Mouse (Mus musculus): ENCODE data around the gene Bik. TPM values are rescaled to one million over a fixed set of nuclear protein-coding genes. Genes with fewer than 3 reads are reported as not detected.

Gene Bik
- polyA plus RNA-seq, 1 experiment from 2014 or later: 2.1 TPM

DNA sequence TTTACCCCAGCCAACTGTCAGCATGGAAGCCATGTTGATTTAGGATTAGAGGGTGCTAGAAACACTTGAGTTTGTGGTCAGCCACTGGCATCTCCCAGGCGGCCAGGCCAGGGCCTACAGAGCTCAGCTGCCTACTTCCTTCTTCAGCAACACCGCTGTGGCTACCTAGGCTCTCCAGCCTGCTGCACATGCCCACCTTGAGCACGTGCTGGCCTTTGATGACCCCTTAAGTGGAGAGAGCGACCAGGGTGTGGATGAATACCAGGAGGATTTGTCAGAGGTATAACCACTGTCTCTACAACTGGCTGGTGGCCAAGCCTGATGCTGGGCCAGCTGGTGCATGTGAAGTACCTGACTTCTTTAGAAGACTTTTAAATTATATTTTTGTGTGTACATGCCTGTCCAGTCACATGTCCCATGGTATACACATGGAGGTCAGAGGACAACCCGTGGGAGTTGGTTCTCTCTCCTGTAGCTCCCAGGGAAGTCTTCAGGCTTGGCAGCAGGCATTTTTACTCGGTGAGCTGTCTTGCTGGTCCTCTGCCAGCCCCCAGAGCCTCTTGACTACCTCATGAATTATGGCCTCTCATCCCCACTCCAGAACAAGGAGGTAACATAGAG lies 48.2 kb downstream of the Bik start:
- H3K27me3 ChIP-seq (ENCODE audit: control insufficient read depth, insufficient read depth, low read length): no peaks in the 10 kb centered on the region
- H3K4me1 ChIP-seq (replicated peaks; ENCODE audit: control insufficient read depth, insufficient read depth, low read length): no peaks in the 10 kb centered on the region
- no peaks in the 10 kb centered on the region for H3K9me3 ChIP-seq (ENCODE audit: control insufficient read depth, low read length)
- no peak overlapping the region for H3K4me2 ChIP-seq (replicated peaks; ENCODE audit: low read depth, low read length)
- WGBS: 86% methylated on average over 6 of the region's 6 CpGs
- no peak overlapping the region for H3K27ac ChIP-seq (ENCODE audit: low read depth, low read length)
- ATAC-seq (ENCODE audit: low FRiP score): no peak
- no peak for DNase-seq (ENCODE audit: low spot score)
- H3K36me3 ChIP-seq (ENCODE audit: control insufficient read depth, insufficient read depth, low read length): peaks cover 15% of the 10 kb centered on the region
- H3K9ac ChIP-seq (ENCODE audit: low read depth, low read length): no peak overlapping the region
- H3K4me3 ChIP-seq (ENCODE audit: low read depth, low read length): no peak overlapping the region

DNA sequence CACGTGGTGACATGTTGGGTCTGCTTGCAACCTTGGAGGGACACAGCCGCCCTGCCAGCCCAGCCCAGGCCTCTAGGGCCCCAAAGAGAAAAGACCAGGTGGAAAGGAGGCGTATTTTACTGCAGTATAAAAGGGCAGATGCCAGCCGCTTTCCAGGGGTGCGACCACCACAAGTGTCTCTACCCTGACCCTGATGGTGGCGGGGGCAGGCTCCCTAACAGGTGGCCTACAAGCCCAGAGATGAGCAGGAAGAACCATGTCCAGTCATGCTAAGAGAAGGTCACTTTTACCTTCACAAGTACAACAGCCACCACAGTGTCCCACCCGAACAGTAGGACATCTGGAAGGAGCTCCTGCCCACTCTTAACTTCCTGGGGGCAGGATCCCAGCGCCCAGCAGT lies 48.9 kb downstream of the Bik start:
- Histone ChIP-seq H3K4me1 (replicated peaks; ENCODE audit: control insufficient read depth, insufficient read depth, low read length) (no peaks in the 10 kb centered on the region), H3K36me3 (ENCODE audit: control insufficient read depth, insufficient read depth, low read length) (peaks cover 21% of the 10 kb centered on the region), H3K4me2 (replicated peaks; ENCODE audit: low read depth, low read length) (no peak overlapping the region), H3K4me3 (ENCODE audit: low read depth, low read length) (no peak overlapping the region), H3K27me3 (ENCODE audit: control insufficient read depth, insufficient read depth, low read length) (no peaks in the 10 kb centered on the region), H3K27ac (ENCODE audit: low read depth, low read length) (no peak overlapping the region), H3K9ac (ENCODE audit: low read depth, low read length) (no peak overlapping the region), H3K9me3 (ENCODE audit: control insufficient read depth, low read length) (no peaks in the 10 kb centered on the region)
- no peak for ATAC-seq (ENCODE audit: low FRiP score)
- 90% methylated on average over 8 of the region's 8 CpGs for WGBS
- no peak for DNase-seq (ENCODE audit: low spot score)

DNA sequence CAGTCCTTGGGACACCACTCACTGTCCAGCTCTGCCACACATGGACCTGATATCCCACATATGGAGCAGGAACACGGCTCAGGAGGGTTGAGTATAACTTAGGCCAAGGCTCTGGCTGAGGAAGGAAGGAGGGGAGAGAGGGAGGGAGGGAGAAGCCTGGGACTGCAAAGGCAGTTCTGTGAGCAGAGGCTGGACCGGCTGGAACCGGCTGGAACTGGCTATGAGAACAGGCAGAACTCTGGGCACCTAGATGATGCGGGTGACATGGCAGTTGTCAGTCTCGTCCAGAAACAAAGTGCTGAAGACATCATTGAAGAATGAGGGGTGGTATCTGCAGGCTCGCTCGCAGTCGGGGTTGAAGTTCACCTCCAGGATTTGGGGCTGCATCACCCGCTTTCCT lies 50.0 kb downstream of the Bik start:
- no peak overlapping the region for H3K9ac ChIP-seq (ENCODE audit: low read depth, low read length)
- H3K27ac ChIP-seq (ENCODE audit: low read depth, low read length): no peak overlapping the region
- ATAC-seq (ENCODE audit: low FRiP score): no peak
- no peak for DNase-seq (ENCODE audit: low spot score)
- H3K4me3 ChIP-seq (ENCODE audit: low read depth, low read length): no peak overlapping the region
- H3K9me3 ChIP-seq (ENCODE audit: control insufficient read depth, low read length): no peaks in the 10 kb centered on the region
- H3K36me3 ChIP-seq (ENCODE audit: control insufficient read depth, insufficient read depth, low read length): peaks cover 27% of the 10 kb centered on the region
- no peaks in the 10 kb centered on the region for H3K4me1 ChIP-seq (replicated peaks; ENCODE audit: control insufficient read depth, insufficient read depth, low read length)
- no peaks in the 10 kb centered on the region for H3K27me3 ChIP-seq (ENCODE audit: control insufficient read depth, insufficient read depth, low read length)
- WGBS: 93% methylated on average over 9 of the region's 9 CpGs
- no peak overlapping the region for H3K4me2 ChIP-seq (replicated peaks; ENCODE audit: low read depth, low read length)

DNA sequence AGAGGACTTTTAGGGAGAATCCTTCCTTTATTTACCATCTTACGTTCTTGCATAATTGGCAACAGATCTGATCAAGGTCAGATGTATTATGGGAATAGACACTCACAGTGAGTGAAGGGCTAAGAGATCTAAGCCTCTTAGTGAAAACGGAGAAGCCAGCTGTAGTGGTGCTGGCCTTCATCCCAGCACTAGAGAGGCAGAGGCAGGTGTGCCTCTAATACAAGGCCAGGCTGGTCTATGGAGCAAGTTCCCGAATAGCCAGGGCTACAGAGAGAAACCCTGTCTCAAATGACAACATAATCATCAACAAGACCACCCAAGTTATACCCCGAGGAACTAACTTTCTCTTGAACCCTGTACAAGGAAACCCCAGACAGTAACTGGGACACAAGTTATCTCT lies 56.3 kb downstream of the Bik start:
- DNase-seq (ENCODE audit: low spot score): no peak
- H3K4me1 ChIP-seq (replicated peaks; ENCODE audit: control insufficient read depth, insufficient read depth, low read length): no peaks in the 10 kb centered on the region
- H3K27ac ChIP-seq (ENCODE audit: low read depth, low read length): no peak overlapping the region
- no peak overlapping the region for H3K4me3 ChIP-seq (ENCODE audit: low read depth, low read length)
- H3K27me3 ChIP-seq (ENCODE audit: control insufficient read depth, insufficient read depth, low read length): no peaks in the 10 kb centered on the region
- H3K36me3 ChIP-seq (ENCODE audit: control insufficient read depth, insufficient read depth, low read length): peaks cover 37% of the 10 kb centered on the region
- no peak for ATAC-seq (ENCODE audit: low FRiP score)
- WGBS: 87% methylated on average over 4 of the region's 4 CpGs
- no peaks in the 10 kb centered on the region for H3K9me3 ChIP-seq (ENCODE audit: control insufficient read depth, low read length)
- no peak overlapping the region for H3K9ac ChIP-seq (ENCODE audit: low read depth, low read length)
- H3K4me2 ChIP-seq (replicated peaks; ENCODE audit: low read depth, low read length): no peak overlapping the region

DNA sequence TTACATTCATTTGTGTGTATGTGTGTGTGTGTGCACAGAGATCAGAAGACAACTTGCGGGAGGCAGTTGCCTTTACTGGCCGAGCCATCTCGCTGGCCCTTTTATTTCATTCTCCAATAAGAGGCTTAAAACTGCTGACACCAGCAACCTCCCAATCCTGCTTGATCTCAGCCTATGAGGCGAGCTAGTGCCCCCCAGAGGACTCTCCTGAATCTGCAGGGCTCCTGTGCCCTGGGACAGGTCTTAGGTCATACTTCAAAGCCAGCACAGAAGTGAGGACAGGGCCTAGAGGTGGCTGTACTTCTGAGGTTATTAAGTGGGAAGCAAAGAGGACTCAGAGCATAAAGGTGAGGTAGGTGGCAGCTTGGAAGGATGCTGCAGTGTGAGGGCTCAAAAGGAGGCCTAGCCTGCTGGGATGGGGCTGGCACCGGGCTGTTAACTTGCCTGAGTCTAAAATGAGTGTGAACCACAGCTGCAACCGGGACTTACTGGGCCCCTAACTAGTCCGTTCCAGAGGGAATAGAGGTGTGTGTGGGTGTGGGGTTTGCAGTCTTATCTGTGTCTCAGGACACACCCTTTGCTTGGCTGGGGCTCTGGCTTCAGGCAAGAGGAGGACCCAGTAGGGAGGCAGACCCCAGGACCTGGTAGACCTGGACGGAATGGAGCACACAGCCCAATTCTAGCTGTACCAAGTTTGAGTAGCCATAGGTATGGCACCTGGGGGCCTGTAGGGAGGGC lies 56.9 kb downstream of the Bik start:
- H3K4me2 ChIP-seq (replicated peaks; ENCODE audit: low read depth, low read length): no peak overlapping the region
- ATAC-seq (ENCODE audit: low FRiP score) (no peak), DNase-seq (ENCODE audit: low spot score) (peak; percentile 44)
- H3K4me3 ChIP-seq (ENCODE audit: low read depth, low read length): no peak overlapping the region
- H3K36me3 ChIP-seq (ENCODE audit: control insufficient read depth, insufficient read depth, low read length): peaks cover 33% of the 10 kb centered on the region
- no peaks in the 10 kb centered on the region for H3K9me3 ChIP-seq (ENCODE audit: control insufficient read depth, low read length)
- WGBS: 78% methylated on average over 8 of the region's 8 CpGs
- no peak overlapping the region for H3K9ac ChIP-seq (ENCODE audit: low read depth, low read length)
- H3K4me1 ChIP-seq (replicated peaks; ENCODE audit: control insufficient read depth, insufficient read depth, low read length): no peaks in the 10 kb centered on the region
- no peak overlapping the region for H3K27ac ChIP-seq (ENCODE audit: low read depth, low read length)
- H3K27me3 ChIP-seq (ENCODE audit: control insufficient read depth, insufficient read depth, low read length): no peaks in the 10 kb centered on the region

DNA sequence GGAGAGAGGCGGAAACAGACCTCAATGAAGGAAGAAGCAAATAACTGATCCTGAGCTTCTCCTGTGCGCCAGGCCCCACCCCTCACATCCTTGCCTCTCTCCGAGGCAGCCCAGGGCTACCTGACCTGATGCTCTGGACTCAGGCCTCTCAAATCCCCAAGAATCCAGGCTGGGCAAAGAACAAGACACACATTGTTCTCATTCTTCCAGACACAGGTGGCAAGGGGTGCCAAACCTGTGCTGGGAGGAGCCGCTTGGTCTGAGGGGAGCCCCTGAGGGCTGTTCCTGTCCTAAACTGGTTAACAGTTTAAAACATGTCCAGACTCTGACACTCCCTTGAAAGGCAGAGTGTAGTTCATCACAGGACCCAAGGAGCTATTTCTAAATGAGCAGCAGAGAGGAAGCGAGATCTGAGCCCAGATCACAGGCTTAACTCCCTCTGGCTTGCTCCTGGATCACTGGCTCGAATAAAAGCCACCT lies 58.1 kb downstream of the Bik start:
- H3K4me3 ChIP-seq (ENCODE audit: low read depth, low read length): no peak overlapping the region
- ATAC-seq (ENCODE audit: low FRiP score) (no peak), DNase-seq (ENCODE audit: low spot score) (no peak)
- H3K4me1 ChIP-seq (replicated peaks; ENCODE audit: control insufficient read depth, insufficient read depth, low read length): no peaks in the 10 kb centered on the region
- H3K27me3 ChIP-seq (ENCODE audit: control insufficient read depth, insufficient read depth, low read length): no peaks in the 10 kb centered on the region
- H3K4me2 ChIP-seq (replicated peaks; ENCODE audit: low read depth, low read length): no peak overlapping the region
- H3K27ac ChIP-seq (ENCODE audit: low read depth, low read length): no peak overlapping the region
- H3K9ac ChIP-seq (ENCODE audit: low read depth, low read length): no peak overlapping the region
- H3K9me3 ChIP-seq (ENCODE audit: control insufficient read depth, low read length): no peaks in the 10 kb centered on the region
- peaks cover 24% of the 10 kb centered on the region for H3K36me3 ChIP-seq (ENCODE audit: control insufficient read depth, insufficient read depth, low read length)
- 86% methylated on average over 6 of the region's 6 CpGs for WGBS

DNA sequence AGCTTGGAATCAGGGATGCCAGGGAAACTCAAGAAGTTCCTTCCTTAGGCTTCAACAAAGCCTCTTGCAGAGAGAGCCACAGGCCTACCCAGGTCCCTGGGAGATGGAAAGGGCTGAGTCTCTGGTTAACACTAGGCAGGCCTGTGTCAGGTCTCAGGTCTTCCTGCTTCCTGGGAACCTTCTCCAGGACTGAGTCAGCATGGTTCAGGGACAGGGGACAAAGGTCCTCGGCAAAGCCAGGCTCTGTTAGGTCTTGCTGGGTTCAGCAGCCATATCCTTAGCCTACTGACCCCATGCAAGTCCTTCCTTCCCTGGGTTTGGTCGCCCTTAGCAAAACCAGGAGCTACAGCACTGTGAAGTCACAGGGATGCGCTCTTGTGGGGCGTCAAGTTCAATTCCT lies 64.2 kb downstream of the Bik start:
- H3K9me3 ChIP-seq (ENCODE audit: control insufficient read depth, low read length): no peaks in the 10 kb centered on the region
- no peak overlapping the region for H3K27ac ChIP-seq (ENCODE audit: low read depth, low read length)
- no peak for DNase-seq (ENCODE audit: low spot score)
- no peaks in the 10 kb centered on the region for H3K27me3 ChIP-seq (ENCODE audit: control insufficient read depth, insufficient read depth, low read length)
- peaks cover 12% of the 10 kb centered on the region for H3K36me3 ChIP-seq (ENCODE audit: control insufficient read depth, insufficient read depth, low read length)
- ATAC-seq (ENCODE audit: low FRiP score): no peak
- no peak overlapping the region for H3K4me3 ChIP-seq (ENCODE audit: low read depth, low read length)
- H3K9ac ChIP-seq (ENCODE audit: low read depth, low read length): no peak overlapping the region
- peaks cover 6% of the 10 kb centered on the region for H3K4me1 ChIP-seq (replicated peaks; ENCODE audit: control insufficient read depth, insufficient read depth, low read length)
- no peak overlapping the region for H3K4me2 ChIP-seq (replicated peaks; ENCODE audit: low read depth, low read length)
- 91% methylated on average over 4 of the region's 4 CpGs for WGBS

DNA sequence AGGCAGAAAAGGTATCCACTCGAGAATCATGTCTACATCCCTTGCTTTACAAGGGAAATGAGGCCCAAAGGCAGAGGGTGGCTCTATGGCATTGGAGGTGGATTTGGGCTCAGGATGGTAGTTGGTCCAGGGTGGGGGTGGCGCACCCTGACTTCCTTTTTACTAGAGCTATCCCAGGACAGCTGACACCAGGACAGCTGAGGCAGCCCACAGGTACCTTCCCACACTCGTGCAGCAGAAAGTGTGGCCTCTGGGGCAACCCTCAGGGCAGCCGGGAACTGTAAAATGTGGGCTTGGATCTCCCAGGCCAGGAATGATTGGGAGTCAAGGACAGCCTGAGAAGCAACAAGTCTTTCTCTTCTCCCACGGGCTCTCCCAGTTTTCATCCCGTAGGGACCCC lies 65.1 kb downstream of the Bik start:
- DNase-seq (ENCODE audit: low spot score): no peak

More for the DNA sequence above, 65.1 kb downstream of the Bik start:
- Histone ChIP-seq H3K36me3 (ENCODE audit: control insufficient read depth, insufficient read depth, low read length) (peaks cover 4% of the 10 kb centered on the region; the same call in 1 of the 2 replicates), H3K27me3 (ENCODE audit: control insufficient read depth, insufficient read depth, low read length) (no peaks in the 10 kb centered on the region), H3K27ac (ENCODE audit: low read depth, low read length) (no peak overlapping the region), H3K4me2 (replicated peaks; ENCODE audit: low read depth, low read length) (no peak overlapping the region), H3K4me1 (replicated peaks; ENCODE audit: control insufficient read depth, insufficient read depth, low read length) (peaks cover 6% of the 10 kb centered on the region), H3K9ac (ENCODE audit: low read depth, low read length) (no peak overlapping the region), H3K9me3 (ENCODE audit: control insufficient read depth, low read length) (no peaks in the 10 kb centered on the region), H3K4me3 (ENCODE audit: low read depth, low read length) (no peak overlapping the region)
- WGBS: 83% methylated on average over 6 of the region's 6 CpGs
- ATAC-seq (ENCODE audit: low FRiP score): no peak
